Mouse (Mus musculus) midbrain, embryonic 12.5 days (tissue): Measurements from ENCODE around the gene 9230112D13Rik. TPM values are rescaled to one million over a fixed set of nuclear protein-coding genes. Genes with fewer than 3 reads are reported as not detected.
A peak's percentile ranks its signal among the peaks of the same experiment; 100 is the strongest.

Experiments used
- ATAC-seq: fragments of 200-750 bp; cut with Nextera tagmentation; 2 replicates; pipeline ENCODE4 v1.8.0; 2017; ENCODE audit warnings: low read depth, moderate TSS enrichment, moderate library complexity; ENCODE audit not compliant: low FRiP score
- H3K27ac ChIP-seq: fragments of 300-500 bp; sonication (generic); replicated peaks from 2 replicates; pipeline ENCODE4 v1.5.1; 2016; ENCODE audit warnings: mild to moderate bottlenecking
- H3K27me3 ChIP-seq: fragments of 300-500 bp; sonication (generic); 2 replicates; pipeline ENCODE4 v1.6.1; 2016; ENCODE audit warnings: mild to moderate bottlenecking
- H3K36me3 ChIP-seq: fragments of 300-500 bp; sonication (generic); 2 replicates; pipeline ENCODE4 v1.6.1; 2016
- H3K4me1 ChIP-seq: fragments of 300-500 bp; sonication (generic); 2 replicates; pipeline ENCODE4 v1.6.1; 2016
- H3K4me2 ChIP-seq: fragments of 300-500 bp; sonication (generic); replicated peaks from 2 replicates; pipeline ENCODE4 v1.6.1; 2016; ENCODE audit warnings: mild to moderate bottlenecking, moderate library complexity
- H3K4me3 ChIP-seq: fragments of 300-500 bp; sonication (generic); 2 replicates; pipeline ENCODE4 v1.5.1; 2016; ENCODE audit warnings: mild to moderate bottlenecking
- H3K9ac ChIP-seq: fragments of 300-500 bp; sonication (generic); replicated peaks from 2 replicates; pipeline ENCODE4 v1.6.1; 2016; ENCODE audit warnings: mild to moderate bottlenecking, moderate library complexity
- H3K9me3 ChIP-seq: fragments of 300-500 bp; sonication (generic); 2 replicates; pipeline ENCODE4 v1.6.1; 2016; ENCODE audit warnings: mild to moderate bottlenecking
- WGBS: fragments of 180-500 bp; shearing (Covaris S2); methylation state at CpG from one replicate; pipeline ENCODE4 v1.1.7; 2016; 5-methylcytosine and 5-hydroxymethylcytosine counted together
- polyA plus RNA-seq: library from polyadenylated mRNA; unstranded; fragments of >200 nt; fragmentation: Nextera tagmentation; extraction: Ambion mirVana; gene quantifications from 2 replicates; pipeline ENCODE4 v1.2.1, GENCODE M21; 2016

Gene 9230112D13Rik
- polyA plus RNA-seq, 1 experiment from 2014 or later, result not detected

- WGBS, result 80% methylated on average over 1 of the region's 1 CpGs
- Histone ChIP-seq H3K27ac (no peak overlapping the region), H3K36me3 (no peaks in the 10 kb centered on the region), H3K9ac (no peak overlapping the region), H3K27me3 (no peaks in the 10 kb centered on the region), H3K4me1 (no peaks in the 10 kb centered on the region; the same call in 1 of the 2 replicates), H3K4me2 (no peak overlapping the region), H3K4me3 (no peak overlapping the region), H3K9me3 (no peaks in the 10 kb centered on the region)
- ATAC-seq, result no peak
Observed at GRCm38 (mm10) chr14:34490965-34491364, 31.6 kb downstream of the 9230112D13Rik start.

DNA sequence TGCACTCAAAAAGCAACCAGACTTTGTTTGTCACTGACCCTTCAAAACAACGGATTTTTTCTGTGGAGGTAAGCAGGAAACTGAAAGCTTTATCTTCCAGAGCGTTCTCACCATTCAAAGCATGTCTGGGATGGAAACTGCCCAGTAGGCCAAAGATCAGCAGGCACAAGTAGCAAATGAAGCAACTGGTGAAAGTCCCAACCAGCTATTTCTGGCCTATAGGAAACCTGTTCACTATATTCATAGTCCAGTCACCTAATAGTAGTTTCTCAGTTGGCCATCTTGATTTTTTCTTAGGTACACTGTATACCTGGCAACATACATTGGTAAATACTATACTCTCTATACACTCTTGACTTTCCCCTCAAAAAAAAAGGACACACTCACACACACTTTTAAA lies 32.7 kb downstream of the 9230112D13Rik start:
- no peaks in the 10 kb centered on the region for H3K27me3 ChIP-seq
- H3K27ac ChIP-seq, result no peak overlapping the region
- no peak overlapping the region for H3K4me3 ChIP-seq
- H3K36me3 ChIP-seq, result no peaks in the 10 kb centered on the region
- ATAC-seq, result no peak
- H3K9ac ChIP-seq, result no peak overlapping the region
- H3K4me1 ChIP-seq, result peaks cover 2% of the 10 kb centered on the region; the same call in 1 of the 2 replicates
- H3K9me3 ChIP-seq, result no peaks in the 10 kb centered on the region
- H3K4me2 ChIP-seq, result no peak overlapping the region
- 85% methylated on average over 2 of the region's 2 CpGs for WGBS

DNA sequence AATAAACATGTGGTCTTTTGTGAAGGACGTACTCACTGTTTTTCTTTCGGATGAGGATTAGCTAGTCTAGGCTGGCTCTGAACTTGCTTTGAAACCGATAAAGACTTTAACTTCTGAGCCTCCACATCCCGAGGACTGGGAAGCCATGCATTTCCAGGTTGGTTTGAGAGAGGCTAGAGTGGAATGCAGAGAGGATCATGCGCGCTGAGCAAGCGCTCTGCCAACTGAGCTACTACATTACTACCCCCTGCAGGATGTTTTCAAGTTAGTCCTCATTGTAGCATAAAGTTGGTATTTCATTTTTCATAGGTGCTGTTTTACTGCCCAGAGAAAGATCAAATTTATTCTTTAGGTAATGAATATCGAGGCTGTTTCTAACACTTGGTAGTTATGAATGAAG lies 36.4 kb downstream of the 9230112D13Rik start:
- H3K36me3 ChIP-seq, result no peaks in the 10 kb centered on the region
- peaks cover 11% of the 10 kb centered on the region for H3K4me1 ChIP-seq
- WGBS, result 43% methylated on average over 8 of the region's 8 CpGs
- H3K4me3 ChIP-seq, result no peak overlapping the region
- no peaks in the 10 kb centered on the region for H3K9me3 ChIP-seq
- no peak overlapping the region for H3K9ac ChIP-seq
- no peak for ATAC-seq
- H3K27me3 ChIP-seq, result no peaks in the 10 kb centered on the region
- no peak overlapping the region for H3K27ac ChIP-seq
- no peak overlapping the region for H3K4me2 ChIP-seq

DNA sequence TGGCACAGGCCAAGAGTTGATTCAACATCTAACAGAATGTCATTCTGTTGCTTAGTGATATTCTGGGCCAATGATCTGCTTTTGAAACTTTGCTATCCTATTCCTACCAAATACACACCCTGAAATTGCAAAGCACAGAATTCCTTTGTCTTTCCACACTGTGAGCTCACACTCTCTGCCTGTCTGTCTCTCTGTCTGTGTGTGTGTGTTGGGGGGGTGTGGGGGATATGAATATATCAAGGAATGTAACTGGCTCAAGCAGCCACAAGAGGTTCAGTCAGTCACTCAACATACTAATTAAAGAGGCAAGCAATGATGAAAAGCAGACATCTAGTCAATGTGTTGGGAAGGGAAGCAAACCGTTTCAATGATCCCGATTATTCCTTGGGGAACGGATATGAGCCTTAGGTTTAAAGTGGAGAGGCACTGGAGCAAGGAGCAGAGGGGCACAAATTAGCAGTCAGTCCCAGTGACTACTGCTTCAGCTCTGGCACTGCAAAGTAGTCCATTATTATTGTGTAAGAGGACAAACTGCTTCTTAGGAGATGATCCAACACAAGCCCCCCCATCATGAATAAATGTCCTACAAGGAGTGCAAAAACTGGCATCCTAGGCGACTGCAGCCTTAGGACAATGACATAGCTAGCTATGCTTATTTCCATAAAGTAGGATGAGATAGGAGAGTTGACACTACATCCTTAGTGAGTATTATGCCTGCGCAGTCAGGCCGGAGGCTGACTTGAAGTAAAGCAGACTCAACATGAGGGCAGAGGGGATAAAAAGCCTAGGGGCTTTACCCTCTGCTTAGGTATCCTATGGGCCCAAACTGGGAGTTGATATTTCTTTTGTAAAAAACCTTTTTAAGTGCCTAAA lies 38.9 kb downstream of the 9230112D13Rik start:
- Histone ChIP-seq H3K4me1 (peaks cover 11% of the 10 kb centered on the region), H3K9ac (no peak overlapping the region), H3K9me3 (no peaks in the 10 kb centered on the region), H3K27me3 (no peaks in the 10 kb centered on the region), H3K27ac (peak overlapping the region; percentile 36; the same call in 1 of the 2 replicates), H3K4me2 (no peak overlapping the region), H3K36me3 (no peaks in the 10 kb centered on the region), H3K4me3 (no peak overlapping the region)
- whole genome bisulfite sequencing, result 64% methylated on average over 6 of the region's 6 CpGs
- ATAC-seq, result peak; percentile 66; the same call in 1 of the 2 replicates

DNA sequence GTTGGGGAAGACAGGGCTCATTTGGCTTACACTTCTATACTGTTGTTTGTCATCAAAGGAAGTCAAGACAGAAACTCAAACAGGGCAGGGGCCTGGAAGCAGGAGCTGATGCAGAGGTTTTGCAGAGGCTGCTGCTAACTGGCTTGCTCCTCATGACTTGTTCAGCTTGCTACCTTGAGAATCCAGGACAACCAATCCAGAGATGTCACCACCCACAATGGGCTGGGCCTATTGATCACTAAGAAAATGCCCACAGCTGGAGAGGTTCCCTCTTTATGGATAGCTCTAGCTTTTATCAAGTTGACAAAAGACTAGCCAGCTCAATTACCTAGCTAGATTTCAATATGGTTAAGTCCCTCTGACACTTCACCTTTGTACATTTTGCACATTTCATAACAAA lies 51.0 kb downstream of the 9230112D13Rik start:
- no peak for ATAC-seq
- Histone ChIP-seq H3K4me2 (no peak overlapping the region), H3K9me3 (no peaks in the 10 kb centered on the region), H3K27ac (no peak overlapping the region), H3K4me3 (no peak overlapping the region), H3K27me3 (no peaks in the 10 kb centered on the region), H3K4me1 (no peaks in the 10 kb centered on the region), H3K9ac (no peak overlapping the region), H3K36me3 (no peaks in the 10 kb centered on the region)

DNA sequence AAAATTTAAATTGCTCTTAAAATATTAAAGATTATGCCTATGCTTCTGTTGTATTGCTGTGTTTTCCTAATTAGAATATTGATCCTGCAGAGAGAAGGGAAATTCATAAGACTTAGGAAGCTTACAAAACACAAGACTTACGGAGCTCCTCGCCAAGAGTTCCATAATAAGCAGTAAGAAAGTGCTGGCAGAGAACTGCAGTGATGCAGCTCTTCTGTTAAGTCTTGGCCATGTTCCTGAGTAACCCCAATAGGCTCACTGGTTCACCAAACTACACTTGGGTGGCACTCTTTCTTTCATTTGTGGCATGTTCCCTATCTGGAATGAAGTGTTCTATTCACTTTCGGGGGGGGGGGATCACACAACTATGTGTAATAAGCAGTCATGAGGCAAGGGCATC lies 56.3 kb downstream of the 9230112D13Rik start:
- WGBS, result 78% methylated on average over 3 of the region's 3 CpGs
- H3K9me3 ChIP-seq, result no peaks in the 10 kb centered on the region
- no peaks in the 10 kb centered on the region for H3K4me1 ChIP-seq
- no peak for ATAC-seq
- H3K27ac ChIP-seq, result no peak overlapping the region
- H3K4me3 ChIP-seq, result no peak overlapping the region
- H3K36me3 ChIP-seq, result no peaks in the 10 kb centered on the region
- H3K9ac ChIP-seq, result no peak overlapping the region
- no peaks in the 10 kb centered on the region for H3K27me3 ChIP-seq
- no peak overlapping the region for H3K4me2 ChIP-seq

Other genes starting within 250 kb of the 9230112D13Rik start
- gene Shld2, start 212.3 kb downstream of the 9230112D13Rik start, polyA plus RNA-seq, result 7.8 and 7.9 TPM in 2 replicates
- 96.3 and 107 TPM in 2 replicates for gene Glud1, start 212.1 kb downstream of the 9230112D13Rik start, polyA plus RNA-seq
- not detected in 2 replicates for gene Fam25c, start 167.4 kb downstream of the 9230112D13Rik start, polyA plus RNA-seq
- 50.9 and 63.4 TPM in 2 replicates for gene Sncg, start 148.0 kb downstream of the 9230112D13Rik start, polyA plus RNA-seq
- gene Mmrn2, start 147.3 kb downstream of the 9230112D13Rik start, polyA plus RNA-seq, result 6.7 and 6.8 TPM in 2 replicates
- gene Bmpr1a, start 19.5 kb downstream of the 9230112D13Rik start, polyA plus RNA-seq, result 43.3 and 44.1 TPM in 2 replicates
- 0.13 and 0.16 TPM in 2 replicates for gene Ldb3, start 65.9 kb upstream of the 9230112D13Rik start, polyA plus RNA-seq
- gene Opn4, start 77.3 kb upstream of the 9230112D13Rik start, polyA plus RNA-seq, result 0.51 TPM in 1 of 2 replicates, not detected in the other
- 34.4 and 40.6 TPM in 2 replicates for gene Wapl, start 151.1 kb upstream of the 9230112D13Rik start, polyA plus RNA-seq